Mouse (Mus musculus) megakaryocyte-erythroid progenitor cell, adult 5-6 weeks (primary cell): ENCODE data around the gene Dnajc6. TPM values are rescaled to one million over a fixed set of nuclear protein-coding genes. Genes with fewer than 3 reads are reported as not detected.

Experiments used
- ATAC-seq: replicated peaks from 2 replicates; pipeline ENCODE4 v1.8.0; 2016; ENCODE audit warnings: mild to moderate bottlenecking, inconsistent platforms; ENCODE audit not compliant: severe bottlenecking, poor library complexity, low FRiP score, low TSS enrichment
- total RNA-seq, 2 experiments: library from RNA; stranded (forward) in 1 of 2; stranded (reverse) in 1 of 2; fragments of 200-1000, 215-1000 nt in 1 of 2; fragments of >200 nt in 1 of 2; fragmentation: Nextera tagmentation in 1 of 2; gene quantifications; 2 replicates each; pipeline ENCODE4 v1.2.3; 2014 to 2017

Dnajc6 gene
- total RNA-seq, 2 experiments from 2014 or later, result 35.5 to 40.8 TPM

GRCm38 (mm10) chr4:101664766-101665165 is 168.3 kb downstream of the Dnajc6 start:
- ATAC-seq, result no peak

DNA sequence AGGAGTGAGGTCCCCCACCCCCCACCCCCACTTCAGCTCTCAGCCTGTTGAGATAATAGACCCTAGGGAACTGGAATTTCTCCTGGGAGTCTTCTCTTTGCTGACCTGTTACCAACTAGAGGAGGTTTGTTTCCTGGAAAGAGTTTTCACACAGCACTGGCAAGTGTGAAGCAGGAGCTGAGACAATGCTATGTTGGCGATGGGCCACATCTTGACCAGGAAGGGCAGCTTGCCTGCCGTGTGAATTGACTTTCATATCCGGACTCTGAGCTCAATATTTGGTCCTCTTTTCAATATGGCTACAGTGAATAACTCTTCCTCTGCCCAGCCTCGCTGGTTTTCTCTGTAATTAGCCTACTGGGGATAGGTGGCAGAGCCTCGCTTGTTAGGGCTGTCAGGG is 172.7 kb downstream of the Dnajc6 start:
- ATAC-seq, result no peak

GRCm38 (mm10) chr4:101669811-101670210 is 173.4 kb downstream of the Dnajc6 start:
- ATAC-seq, result no peak

GRCm38 (mm10) chr4:101674790-101675189 is 178.3 kb downstream of the Dnajc6 start:
- ATAC-seq, result no peak

- ATAC-seq, result no peak
Observed at GRCm38 (mm10) chr4:101675726-101676125, 179.3 kb downstream of the Dnajc6 start.

DNA sequence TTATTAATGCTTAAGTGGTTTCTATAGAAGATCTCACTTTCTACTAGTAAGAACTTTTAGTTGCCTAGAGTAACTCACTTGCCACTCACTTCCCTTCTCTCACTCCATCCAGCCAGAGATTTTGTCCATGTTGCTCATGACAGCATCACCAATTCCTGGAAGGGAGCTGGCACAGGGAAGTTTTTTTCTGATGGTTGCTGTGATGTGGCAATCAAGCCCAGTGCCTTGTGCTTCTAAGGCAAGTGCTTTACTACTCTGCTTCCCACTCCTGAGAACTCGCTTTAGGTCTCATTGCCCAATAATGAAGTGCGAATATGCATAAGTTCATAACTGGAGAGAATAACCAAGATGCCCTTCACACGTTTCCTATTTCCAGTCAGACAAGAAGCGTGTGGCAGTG is 186.2 kb downstream of the Dnajc6 start:
- ATAC-seq, result no peak

GRCm38 (mm10) chr4:101683086-101683485 is 186.6 kb downstream of the Dnajc6 start:
- no peak for ATAC-seq

GRCm38 (mm10) chr4:101684821-101685220 is 188.4 kb downstream of the Dnajc6 start:
- no peak for ATAC-seq

- no peak for ATAC-seq
Observed at GRCm38 (mm10) chr4:101686227-101686810, 189.9 kb downstream of the Dnajc6 start.

- ATAC-seq, result no peak
Observed at GRCm38 (mm10) chr4:101689241-101689640, 192.8 kb downstream of the Dnajc6 start.

DNA sequence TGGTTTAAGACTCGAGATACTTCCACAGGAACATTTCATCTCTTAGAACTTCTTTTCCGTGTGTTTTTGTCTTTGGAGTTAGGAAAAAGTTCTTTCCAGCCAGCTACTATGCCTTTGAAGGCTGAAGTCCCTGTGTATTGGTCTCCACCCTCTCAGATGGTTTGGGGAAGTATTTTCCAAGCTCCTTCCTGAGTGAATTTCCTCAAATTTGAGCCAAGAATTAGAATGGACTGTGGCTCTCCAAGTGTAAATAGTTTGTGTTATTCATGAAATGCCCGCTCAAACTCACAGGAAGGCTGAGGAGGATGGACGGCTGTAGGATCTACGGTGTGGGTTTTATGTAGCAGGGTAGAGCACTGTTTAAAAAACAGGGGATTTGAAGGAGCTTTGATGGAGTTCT is 193.2 kb downstream of the Dnajc6 start:
- no peak for ATAC-seq

Other genes with a start within 250 kb of the Dnajc6 start
- 82.6 and 108 TPM in 2 replicates for gene Jak1, start 231.4 kb upstream of the Dnajc6 start, total RNA-seq (2014; fragmentation: Nextera tagmentation)
- 84.7 and 85.5 TPM in 2 replicates for gene Jak1, start 231.4 kb upstream of the Dnajc6 start, total RNA-seq (2017)
- 0.07 TPM in 1 of 2 replicates, not detected in the other for gene Ak4, start 77.4 kb upstream of the Dnajc6 start, total RNA-seq (2014; fragmentation: Nextera tagmentation)
- gene Ak4, start 77.4 kb upstream of the Dnajc6 start, total RNA-seq (2017), result 0.61 and 1.9 TPM in 2 replicates
- gene Leprot, start 151.1 kb downstream of the Dnajc6 start, total RNA-seq (2014; fragmentation: Nextera tagmentation), result 83.3 and 103 TPM in 2 replicates
- gene Leprot, start 151.1 kb downstream of the Dnajc6 start, total RNA-seq (2017), result 116 and 138 TPM in 2 replicates
- gene Lepr, start 220.8 kb downstream of the Dnajc6 start, total RNA-seq (2014; fragmentation: Nextera tagmentation), result not detected in 2 replicates
- gene Lepr, start 220.8 kb downstream of the Dnajc6 start, total RNA-seq (2017), result 0.11 TPM in 1 of 2 replicates, not detected in the other